Mouse (Mus musculus) left cerebral cortex, adult 11 months (tissue): ENCODE measurements at regions not wholly inside any gene's neighbourhood (a gene's known extent, or its start where the extent isn't known, plus 50 kb on each side); places are given as distances from the start of the nearest gene placed in this dataset.

Experiments
- DNase-seq: peaks from one replicate; pipeline ENCODE4 v3.0.0; 2022; ENCODE audit warnings: low spot score

DNA sequence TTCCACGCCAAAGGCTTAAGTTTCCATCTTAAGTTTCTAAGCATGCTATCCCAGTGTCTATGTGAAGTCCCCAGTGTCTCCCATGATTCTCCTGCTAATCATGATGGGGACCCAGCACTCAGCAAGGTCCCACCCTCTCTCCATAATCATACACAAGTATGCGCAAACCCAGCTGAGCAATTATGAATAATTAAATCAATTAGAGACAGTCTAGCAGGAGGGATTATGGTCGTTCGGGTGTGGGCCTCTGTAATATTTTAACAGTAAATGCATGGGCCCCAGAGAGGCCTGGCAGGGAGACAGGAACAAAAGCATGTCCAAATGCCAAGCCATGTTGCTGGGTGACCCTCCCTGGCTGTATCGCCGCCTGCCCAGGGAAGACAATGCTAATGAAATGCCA, 73.1 kb upstream of the Msx1 start:
- no peak for DNase-seq

DNA sequence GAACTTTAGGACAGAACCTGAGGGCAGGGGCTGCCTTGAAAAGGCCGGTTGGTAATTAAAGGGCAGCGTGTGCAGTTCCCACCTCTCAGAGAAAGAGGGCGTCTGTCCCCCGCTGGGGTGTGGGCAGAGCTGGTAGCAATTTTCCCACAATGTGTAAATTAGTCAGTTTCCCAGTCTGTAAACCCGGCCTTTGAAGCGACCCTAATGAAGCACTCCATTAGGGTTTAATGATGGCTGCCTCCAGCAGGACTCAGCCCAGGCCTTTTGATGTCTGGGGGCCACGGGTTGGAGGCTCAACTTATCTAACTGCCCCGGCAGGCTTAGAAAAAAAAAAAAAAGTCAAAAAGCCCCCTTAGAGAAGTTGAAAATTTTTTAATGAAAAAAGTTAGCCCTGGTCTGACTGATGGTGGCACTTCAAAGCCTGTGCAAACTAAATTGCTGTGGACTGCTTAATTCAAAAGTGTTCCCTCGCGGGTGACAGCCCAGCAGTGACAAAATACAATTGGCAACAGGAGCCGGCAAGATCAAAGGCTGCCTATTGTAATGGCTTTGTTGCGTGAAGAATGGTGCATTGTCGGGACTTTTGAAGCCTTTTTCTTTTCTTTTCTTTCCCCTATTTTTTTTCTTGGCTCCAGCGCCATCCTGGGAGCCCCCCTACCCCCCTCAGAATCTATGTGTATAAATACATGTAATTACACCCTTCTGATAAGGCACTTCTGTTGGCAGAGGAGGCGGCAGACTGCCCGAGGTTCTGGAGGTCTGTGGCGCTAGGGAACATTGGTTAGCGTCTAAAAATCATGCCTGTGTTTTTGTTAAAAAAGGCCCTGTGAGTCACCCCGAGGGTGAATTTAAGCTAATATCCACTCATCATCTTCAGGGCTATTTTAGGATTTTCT, 71.3 kb upstream of the Msx1 start:
- peak; percentile 14 for DNase-seq

DNA sequence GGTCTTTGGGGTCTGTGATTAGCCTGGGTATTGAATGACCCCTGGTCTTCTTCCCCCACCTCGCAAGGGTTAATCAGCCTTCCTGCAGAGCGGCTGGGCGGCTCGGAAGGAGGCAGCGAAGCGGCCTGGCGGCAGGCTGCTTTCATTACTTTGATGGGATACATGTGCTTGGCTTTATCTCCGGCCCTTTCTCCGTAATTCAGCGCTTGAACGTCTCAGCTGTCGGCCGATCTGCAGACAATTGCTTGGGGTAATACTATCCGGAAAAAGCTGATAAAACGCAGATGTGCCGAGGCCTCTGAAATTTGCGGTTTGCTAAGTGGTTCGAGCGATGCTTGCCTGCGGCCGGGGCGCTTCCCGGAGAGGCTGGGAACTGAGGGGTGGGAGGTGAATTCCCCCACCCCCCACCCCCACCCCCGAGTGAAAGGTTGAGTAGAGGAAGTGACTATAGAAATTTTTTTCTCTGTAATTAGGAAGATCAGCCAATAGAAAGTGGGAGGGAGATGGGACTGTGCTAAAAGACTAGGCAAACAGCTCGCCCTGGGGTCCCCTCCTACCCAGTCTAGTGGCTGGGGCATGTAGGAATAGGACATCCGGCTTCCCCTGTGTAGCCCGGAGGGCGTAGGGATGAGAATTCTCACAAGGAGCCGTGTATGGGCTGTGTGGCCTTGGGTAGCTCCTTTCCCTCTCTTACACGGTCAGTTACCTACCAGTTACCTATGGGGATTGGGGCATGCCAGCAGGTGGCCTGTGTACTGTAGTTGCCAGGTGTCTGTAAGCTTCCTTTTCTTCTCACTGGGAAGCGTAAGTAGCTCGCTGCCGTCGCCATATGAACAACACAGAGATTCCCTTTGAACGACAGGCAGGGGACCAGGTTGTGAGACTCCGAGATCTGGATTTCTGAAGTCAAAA, 69.5 kb upstream of the Msx1 start:
- no peak for DNase-seq

GRCm38 (mm10) chr5:37890641-37891040, 66.3 kb upstream of the Msx1 start:
- no peak for DNase-seq

DNA sequence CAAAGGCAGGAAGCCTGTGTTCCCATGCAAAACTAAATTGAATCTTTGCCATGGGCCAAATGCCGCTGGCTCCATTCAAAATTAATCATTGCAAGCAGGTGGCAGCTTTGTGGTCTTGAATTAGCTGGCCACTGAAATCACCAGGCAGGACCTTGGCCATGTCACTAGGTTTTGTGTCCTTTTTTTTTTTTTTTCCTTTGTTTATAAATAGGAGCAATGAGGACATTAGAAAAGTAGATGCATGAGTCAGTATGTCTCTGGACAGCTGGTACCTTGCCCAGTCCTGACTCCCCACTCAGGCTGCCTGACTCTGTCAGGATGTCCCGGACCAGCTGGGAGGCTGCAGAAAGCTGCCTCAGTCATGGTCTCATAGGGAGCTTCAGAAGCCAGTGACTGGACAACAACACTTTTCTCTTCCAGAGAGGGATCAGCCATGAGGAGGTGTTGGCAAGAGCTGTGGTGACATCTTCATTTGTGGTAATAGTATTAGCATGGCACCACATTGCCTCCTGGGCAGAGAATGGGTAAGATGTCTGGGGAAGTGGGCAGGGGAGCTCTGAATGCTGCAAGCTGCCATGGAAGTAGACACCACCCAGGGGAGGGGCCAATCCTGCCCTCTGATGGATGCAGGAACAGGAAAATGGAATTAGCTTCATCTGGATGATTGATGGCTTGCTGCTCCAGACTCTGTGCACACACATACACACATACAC, 55.4 kb upstream of the Msx1 start:
- no peak for DNase-seq

DNA sequence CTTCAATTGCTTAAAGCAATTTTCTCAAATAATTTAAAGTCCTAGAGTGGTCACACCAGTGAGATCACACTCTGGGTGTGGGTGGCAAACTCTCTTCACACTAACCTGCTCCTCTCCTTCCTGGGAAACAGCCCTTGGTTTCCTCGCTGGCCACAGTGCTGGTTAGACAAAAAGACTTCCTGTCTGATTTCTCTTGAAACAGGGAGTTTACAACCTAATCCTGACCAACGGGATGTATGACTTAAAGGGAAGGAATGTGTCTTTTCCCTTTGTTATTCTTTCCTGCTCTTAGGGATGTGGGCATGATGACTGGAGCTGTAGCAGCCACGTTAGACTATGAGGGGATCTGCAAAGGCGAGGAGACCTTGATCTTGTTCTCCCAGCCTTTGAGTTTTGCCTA, 51.9 kb upstream of the Msx1 start:
- no peak for DNase-seq

DNA sequence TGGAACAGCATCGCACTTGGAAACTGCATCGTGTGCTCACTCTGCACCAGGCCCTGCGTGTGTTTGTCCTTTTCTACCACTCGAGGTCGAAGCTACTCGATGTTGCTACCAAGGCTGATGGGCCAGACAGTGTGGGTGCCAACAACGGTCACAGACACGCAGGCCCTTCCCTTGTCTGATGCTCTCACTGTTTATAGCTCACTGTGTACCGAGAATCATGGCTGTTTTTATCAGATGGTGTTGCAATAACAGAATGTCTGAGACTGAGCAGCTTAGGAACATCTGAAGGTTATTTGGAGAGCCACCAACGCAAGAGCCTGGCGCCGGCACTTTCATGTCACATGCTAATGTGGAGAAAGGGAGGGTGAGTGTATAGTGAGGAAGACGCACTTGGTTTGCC, 51.1 kb upstream of the Msx1 start:
- DNase-seq: no peak

GRCm38 (mm10) chr5:37874784-37875281, 50.5 kb upstream of the Msx1 start:
- no peak for DNase-seq
